Comparison of ENCODE assay signal across 8 mouse cellular contexts in genomic region chr17:34120180-34120723, GRCm38 (mm10). TPM values are rescaled to one million over a fixed set of nuclear protein-coding genes. Genes with fewer than 3 reads are reported as not detected.
DNase-seq lines count a peak whose midpoint lies in the region; ATAC-seq lines count a peak whose summit lies in the region.

No protein-coding gene starts in this region.

- 0 out of 2 replicates have a peak, but pooled peaks have one; percentile 0 for ATAC-seq in hindbrain, embryonic 13.5 days (ENCODE audit: low FRiP score)

- DNase-seq in MN1 (ENCODE audit: low spot score), result peak; percentile 84
- DNase-seq in cerebellum, adult 9-11 months, result peak; percentile 93
- DNase-seq in frontal cortex, postnatal 14 days (ENCODE audit: low spot score in 2 of 2), result peak; percentile 80 to 85
- DNase-seq in left cerebral cortex, adult 18-20 months (ENCODE audit: low spot score in 2 of 2), result peak; percentile 85 to 89
- DNase-seq in lung, postnatal 4 days, result peak; percentile 91 to 93
- peak; percentile 87 to 89 for DNase-seq in right cerebral cortex, adult 2 months (ENCODE audit: low spot score in 2 of 2)
- peak; percentile 74 for DNase-seq in urinary bladder, adult 2 months (ENCODE audit: low spot score)

- H3K9me3 ChIP-seq in hindbrain, embryonic 13.5 days, result no peaks in the 10 kb centered on the region

- 0% methylated on average over 32 of the region's 42 CpGs for WGBS in hindbrain, embryonic 13.5 days

- H3K4me1 ChIP-seq in hindbrain, embryonic 13.5 days (replicated peaks), result peaks cover 44% of the 10 kb centered on the region

- H3K4me2 ChIP-seq in hindbrain, embryonic 13.5 days, result peak overlapping the region; percentile 93

- H3K9ac ChIP-seq in hindbrain, embryonic 13.5 days, result peak overlapping the region; percentile 98

- H3K4me3 ChIP-seq in hindbrain, embryonic 13.5 days, result peak overlapping the region; percentile 95

- H3K27me3 ChIP-seq in hindbrain, embryonic 13.5 days, result no peaks in the 10 kb centered on the region

- peak overlapping the region; percentile 100 for H3K27ac ChIP-seq in hindbrain, embryonic 13.5 days

- peaks cover 30% of the 10 kb centered on the region for H3K36me3 ChIP-seq in hindbrain, embryonic 13.5 days

RNA-seq across cellular contexts. Expression of gene H2-DMa, which starts 0.9 kb away (rescaled TPM):
- polyA plus RNA-seq in hindbrain, embryonic 13.5 days (2015; fragmentation: Nextera tagmentation; extraction: Ambion mirVana), result 14.4 and 16.9 TPM in 2 replicates
- total RNA-seq in left cerebral cortex, adult 18-20 months (2021), result 10 to 100 TPM; 22.3 to 26.5 TPM
- 30.0 and 31.9 TPM in 2 replicates for polyA plus RNA-seq in urinary bladder, adult 2 months (2012; rRNA removed)

RNA-seq across cellular contexts. Expression of gene Brd2, which starts 2.2 kb away (rescaled TPM):
- polyA plus RNA-seq in hindbrain, embryonic 13.5 days (2015; fragmentation: Nextera tagmentation; extraction: Ambion mirVana), result 127 and 129 TPM in 2 replicates
- 100 to 1,000 TPM; 177 to 179 TPM for total RNA-seq in left cerebral cortex, adult 18-20 months (2021)
- 135 and 154 TPM in 2 replicates for polyA plus RNA-seq in urinary bladder, adult 2 months (2012; rRNA removed)

RNA-seq across cellular contexts. Expression of gene H2-DMb2, which starts 22.9 kb away (rescaled TPM):
- polyA plus RNA-seq in hindbrain, embryonic 13.5 days (2015; fragmentation: Nextera tagmentation; extraction: Ambion mirVana), result 0.27 TPM in 2 replicates
- 1 to 10 TPM; 1.2 to 1.8 TPM for total RNA-seq in left cerebral cortex, adult 18-20 months (2021)
- 4.1 and 4.9 TPM in 2 replicates for polyA plus RNA-seq in urinary bladder, adult 2 months (2012; rRNA removed)

RNA-seq across cellular contexts. Expression of gene H2-Oa, which starts 28.1 kb away (rescaled TPM):
- 0.18 TPM in 1 of 2 replicates, not detected in the other for polyA plus RNA-seq in hindbrain, embryonic 13.5 days (2015; fragmentation: Nextera tagmentation; extraction: Ambion mirVana)
- not detected for total RNA-seq in left cerebral cortex, adult 18-20 months (2021)
- polyA plus RNA-seq in urinary bladder, adult 2 months (2012; rRNA removed), result 1.7 and 2.1 TPM in 2 replicates

RNA-seq across cellular contexts. Expression of gene H2-DMb1, which starts 32.6 kb away (rescaled TPM):
- polyA plus RNA-seq in hindbrain, embryonic 13.5 days (2015; fragmentation: Nextera tagmentation; extraction: Ambion mirVana), result 0.60 and 0.84 TPM in 2 replicates
- 1 to 10 TPM; 2.2 to 2.7 TPM for total RNA-seq in left cerebral cortex, adult 18-20 months (2021)
- 22.4 and 22.8 TPM in 2 replicates for polyA plus RNA-seq in urinary bladder, adult 2 months (2012; rRNA removed)

Comparison
In these comparisons a context has a peak if more than half of its experiments do, and no peak if none do; other contexts are left out.
1. Peak in every context shown above with its lines: DNase-seq, ATAC-seq, H3K4me3 ChIP-seq and H3K27ac ChIP-seq.